Comparison of ENCODE assay signal across 29 mouse cellular contexts in genomic region chr8:92171578-92171977, GRCm38 (mm10).
"Had no signal": no experiment of that assay in that cellular context is flagged by ENCODE, and none has a peak within 500 bp of the region (broad histone marks: within the 10 kb centered on the region; RNA-seq: fewer than 3 reads in every experiment).

No protein-coding gene starts in this region.

- H3K27me3 ChIP-seq: liver, embryonic 12.5 days; liver, embryonic 13.5 days; liver, embryonic 15.5 days; lung, embryonic 15.5 days; megakaryocyte, embryonic 14.5 days; midbrain, embryonic 15.5 days had no signal

- H3K36me3 ChIP-seq: limb, embryonic 10.5 days; limb, embryonic 12.5 days; limb, embryonic 13.5 days; limb, embryonic 15.5 days; liver, embryonic 12.5 days; liver, embryonic 13.5 days; liver, embryonic 15.5 days; lung, embryonic 15.5 days; midbrain, embryonic 10.5 days; midbrain, embryonic 12.5 days; midbrain, embryonic 13.5 days; midbrain, embryonic 15.5 days had no signal

- H3K4me2 ChIP-seq: limb, embryonic 12.5 days; limb, embryonic 13.5 days; limb, embryonic 15.5 days; liver, embryonic 11.5 days; liver, embryonic 12.5 days; liver, embryonic 13.5 days; liver, embryonic 15.5 days; lung, embryonic 14.5 days; lung, embryonic 15.5 days; midbrain, embryonic 11.5 days; midbrain, embryonic 12.5 days; midbrain, embryonic 13.5 days; midbrain, embryonic 15.5 days had no signal

- H3K4me1 ChIP-seq: liver, embryonic 12.5 days; liver, embryonic 13.5 days; liver, embryonic 15.5 days; lung, embryonic 15.5 days; megakaryocyte, embryonic 14.5 days; midbrain, embryonic 15.5 days had no signal

- H3K27ac ChIP-seq: left cerebral cortex, adult 2 months; limb, embryonic 10.5 days; limb, embryonic 12.5 days; limb, embryonic 13.5 days; limb, embryonic 15.5 days; liver, embryonic 12.5 days; liver, embryonic 13.5 days; liver, embryonic 14.5 days; liver, embryonic 15.5 days; lung, embryonic 15.5 days; macrophage; midbrain, embryonic 10.5 days; midbrain, embryonic 12.5 days; midbrain, embryonic 13.5 days; midbrain, embryonic 15.5 days had no signal

- DNase-seq: left cerebral cortex, postnatal 4 days; liver; liver, embryonic 13.5 days; liver, postnatal 0 days; lung, adult 18-20 months; lung, adult 2 months; lung, embryonic 14.5 days; lung, postnatal 10 days; lung, postnatal 14 days; lung, postnatal 36 days; lung, postnatal 4 days; midbrain, embryonic 14.5 days had no signal

- H3K4me3 ChIP-seq: left cerebral cortex, adult 2 months; limb, embryonic 10.5 days; limb, embryonic 12.5 days; limb, embryonic 13.5 days; limb, embryonic 15.5 days; liver, embryonic 12.5 days; liver, embryonic 13.5 days; liver, embryonic 15.5 days; lung, embryonic 15.5 days; megakaryocyte, embryonic 14.5 days; midbrain, embryonic 10.5 days; midbrain, embryonic 12.5 days; midbrain, embryonic 13.5 days; midbrain, embryonic 15.5 days had no signal
